Comparison of ENCODE assay signal across 31 mouse cellular contexts in genomic region chr17:37063063-37063462, GRCm38 (mm10). TPM values are rescaled to one million over a fixed set of nuclear protein-coding genes. Genes with fewer than 3 reads are reported as not detected.
"Had no signal": no experiment of that assay in that cellular context is flagged by ENCODE, and none has a peak within 500 bp of the region (broad histone marks: within the 10 kb centered on the region; RNA-seq: fewer than 3 reads in every experiment).

No protein-coding gene starts in this region.

- H3K27me3 ChIP-seq: limb, embryonic 13.5 days; liver, embryonic 12.5 days; liver, embryonic 15.5 days; lung, embryonic 15.5 days; midbrain, embryonic 12.5 days; neural tube, embryonic 13.5 days had no signal

- H3K9me3 ChIP-seq: limb, embryonic 10.5 days; limb, embryonic 13.5 days; liver, embryonic 12.5 days; liver, embryonic 15.5 days; lung, embryonic 15.5 days; midbrain, embryonic 12.5 days; neural tube, embryonic 13.5 days had no signal

- H3K9ac ChIP-seq: limb, embryonic 13.5 days; liver, embryonic 12.5 days; liver, embryonic 15.5 days; lung, embryonic 15.5 days; midbrain, embryonic 12.5 days; neural tube, embryonic 13.5 days had no signal

- H3K4me3 ChIP-seq: limb, embryonic 10.5 days; limb, embryonic 13.5 days; liver, embryonic 12.5 days; liver, embryonic 15.5 days; lung, embryonic 15.5 days; midbrain, embryonic 12.5 days; myocyte; neural tube, embryonic 13.5 days had no signal

- DNase-seq: kidney, adult 18-20 months; kidney, adult 9 months; kidney, postnatal 14 days; kidney, postnatal 4 days; liver; lung, adult 18-20 months; right cerebral cortex, postnatal 4 days; thymus, adult 2 months; thymus, postnatal 14 days had no signal

- H3K4me1 ChIP-seq: limb, embryonic 10.5 days; limb, embryonic 13.5 days; liver, embryonic 12.5 days; liver, embryonic 15.5 days; lung, embryonic 15.5 days; midbrain, embryonic 12.5 days; neural tube, embryonic 13.5 days had no signal

- H3K27ac ChIP-seq: limb, embryonic 10.5 days; limb, embryonic 13.5 days; liver, embryonic 12.5 days; liver, embryonic 15.5 days; lung, embryonic 15.5 days; midbrain, embryonic 12.5 days; neural tube, embryonic 13.5 days; stomach, postnatal 0 days had no signal

- H3K36me3 ChIP-seq: liver, embryonic 12.5 days; liver, embryonic 15.5 days had no signal

RNA-seq across cellular contexts. Expression of gene Olfr90, which starts 25.2 kb away (rescaled TPM):
- total RNA-seq: layer of hippocampus, adult 18-20 months; layer of hippocampus, postnatal 10 days; layer of hippocampus, postnatal 36 days; left cerebral cortex, adult 8-10 months; left cerebral cortex, postnatal 25 days; megakaryocyte progenitor cell, adult 5-6 weeks; megakaryocyte-erythroid progenitor cell, adult 5-6 weeks; monocyte, adult 5-6 weeks; neutrophil, adult 5-6 weeks had no signal
- polyA plus RNA-seq: intestine, embryonic 16.5 days; kidney, embryonic 16.5 days; liver, embryonic 12.5 days; liver, embryonic 15.5 days; lung, embryonic 15.5 days; midbrain, embryonic 12.5 days; midbrain, embryonic 16.5 days; myocyte; neural tube, embryonic 13.5 days; stomach, embryonic 14.5 days; stomach, postnatal 0 days; thymus, adult 2 months had no signal

RNA-seq across cellular contexts. Expression of gene Olfr91, which starts 35.0 kb away (rescaled TPM):
- total RNA-seq: layer of hippocampus, adult 18-20 months; layer of hippocampus, postnatal 10 days; layer of hippocampus, postnatal 36 days; left cerebral cortex, adult 8-10 months; left cerebral cortex, postnatal 25 days; megakaryocyte progenitor cell, adult 5-6 weeks; megakaryocyte-erythroid progenitor cell, adult 5-6 weeks; monocyte, adult 5-6 weeks; neutrophil, adult 5-6 weeks had no signal
- polyA plus RNA-seq: intestine, embryonic 16.5 days; kidney, embryonic 16.5 days; limb, embryonic 10.5 days; limb, embryonic 13.5 days; liver, embryonic 12.5 days; liver, embryonic 15.5 days; lung, embryonic 15.5 days; midbrain, embryonic 12.5 days; midbrain, embryonic 16.5 days; myocyte; neural tube, embryonic 13.5 days; stomach, embryonic 14.5 days; stomach, postnatal 0 days; thymus, adult 2 months had no signal

RNA-seq across cellular contexts. Expression of gene Mog, which starts 39.9 kb away (rescaled TPM):
- total RNA-seq: megakaryocyte progenitor cell, adult 5-6 weeks; megakaryocyte-erythroid progenitor cell, adult 5-6 weeks; monocyte, adult 5-6 weeks; neutrophil, adult 5-6 weeks had no signal
- polyA plus RNA-seq: intestine, embryonic 16.5 days; liver, embryonic 12.5 days; liver, embryonic 15.5 days; thymus, adult 2 months had no signal

RNA-seq across cellular contexts. Expression of gene Olfr92, which starts 56.8 kb away (rescaled TPM):
- total RNA-seq: layer of hippocampus, adult 18-20 months; layer of hippocampus, postnatal 10 days; layer of hippocampus, postnatal 36 days; left cerebral cortex, adult 8-10 months; left cerebral cortex, postnatal 25 days; megakaryocyte progenitor cell, adult 5-6 weeks; megakaryocyte-erythroid progenitor cell, adult 5-6 weeks; neutrophil, adult 5-6 weeks had no signal
- polyA plus RNA-seq: intestine, embryonic 16.5 days; kidney, embryonic 16.5 days; limb, embryonic 10.5 days; limb, embryonic 13.5 days; liver, embryonic 12.5 days; liver, embryonic 15.5 days; lung, embryonic 15.5 days; midbrain, embryonic 12.5 days; midbrain, embryonic 16.5 days; myocyte; neural tube, embryonic 13.5 days; stomach, embryonic 14.5 days; stomach, postnatal 0 days; thymus, adult 2 months had no signal
